In the genomic region with DNA sequence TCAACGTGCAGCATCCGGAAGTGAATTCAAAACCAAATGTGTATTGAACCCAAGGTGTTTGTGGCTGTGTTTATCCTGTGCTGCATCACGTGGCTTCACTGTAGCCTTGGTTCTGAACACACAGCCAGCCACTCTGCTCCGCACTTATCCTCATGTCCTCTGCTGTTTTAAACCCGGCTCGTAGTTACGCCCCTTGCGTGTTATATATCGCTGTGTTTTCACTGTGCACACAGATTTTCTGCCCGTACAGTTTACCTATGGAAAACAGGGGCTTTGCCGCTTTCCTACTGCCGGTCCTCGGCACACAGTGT, we compare ENCODE assay signal across 19 mouse cellular contexts. TPM values are rescaled to one million over a fixed set of nuclear protein-coding genes. Genes with fewer than 3 reads are reported as not detected.
A peak's percentile ranks its signal among the peaks of the same experiment; 100 is the strongest.
DNase-seq lines count a peak whose midpoint lies in the region; ATAC-seq and TF ChIP-seq lines count a peak whose summit lies in the region.
"Had no signal": no experiment of that assay in that cellular context is flagged by ENCODE, and none has a peak within 500 bp of the region (broad histone marks: within the 10 kb centered on the region; RNA-seq: fewer than 3 reads in every experiment).

No protein-coding gene starts in this region.

- no peak overlapping the region for H3K4me3 ChIP-seq in heart, embryonic 14.5 days (ENCODE audit: control insufficient read depth in 1 of 2, insufficient read depth in 1 of 2, low read depth in 1 of 2, low read length in 2 of 2)
- H3K4me3 ChIP-seq in lung, embryonic 15.5 days, result no peak overlapping the region
- no peak overlapping the region for H3K4me3 ChIP-seq in bone marrow macrophage, adult 2 months (ENCODE audit: insufficient read depth, low read length)
- H3K4me3 ChIP-seq: embryonic facial prominence, embryonic 12.5 days; forebrain, embryonic 15.5 days; limb, embryonic 15.5 days had no signal

- H3K27me3 ChIP-seq in heart, embryonic 14.5 days (ENCODE audit: control insufficient read depth, insufficient read depth, low read length), result no peaks in the 10 kb centered on the region
- H3K27me3 ChIP-seq in lung, embryonic 15.5 days, result no peaks in the 10 kb centered on the region
- H3K27me3 ChIP-seq: embryonic facial prominence, embryonic 12.5 days; forebrain, embryonic 15.5 days; limb, embryonic 15.5 days; Patski had no signal

- no peak for TF ChIP-seq POLR2A in bone marrow macrophage, adult 2 months (IDR thresholded peaks at IDR 0.05; ENCODE audit: borderline replicate concordance, low read depth, low read length)

- 0 out of 2 replicates have a peak, but pooled peaks cover 11% of the 10 kb centered on the region for H3K36me3 ChIP-seq in heart, embryonic 14.5 days (ENCODE audit: control insufficient read depth, insufficient read depth, low read length)
- H3K36me3 ChIP-seq in lung, embryonic 15.5 days, result no peaks in the 10 kb centered on the region
- H3K36me3 ChIP-seq: embryonic facial prominence, embryonic 12.5 days; forebrain, embryonic 15.5 days had no signal

- DNase-seq in heart, postnatal 4 days, result no peak
- DNase-seq in lung, postnatal 10 days, result no peak
- DNase-seq in embryo, embryonic 10 days (ENCODE audit: low spot score), result no peak
- DNase-seq: cerebellum, adult 18-20 months; kidney, adult 2 months; kidney, postnatal 36 days; layer of hippocampus, adult 9-11 months; thymus, postnatal 25 days had no signal

- H3K4me2 ChIP-seq in heart, embryonic 14.5 days (ENCODE audit: low read length), result peak overlapping the region; percentile 44
- H3K4me2 ChIP-seq in lung, embryonic 15.5 days, result 0 out of 2 replicates have a peak overlapping the region, but pooled peaks have one; percentile 7
- H3K4me2 ChIP-seq: embryonic facial prominence, embryonic 12.5 days; forebrain, embryonic 15.5 days; limb, embryonic 15.5 days had no signal

- WGBS in heart, embryonic 14.5 days, result 56% methylated on average over 13 of the region's 13 CpGs
- 49% methylated on average over 13 of the region's 13 CpGs for WGBS in lung, embryonic 15.5 days

- no peaks in the 10 kb centered on the region for H3K9me3 ChIP-seq in heart, embryonic 14.5 days (ENCODE audit: control insufficient read depth, low read length)
- H3K9me3 ChIP-seq in lung, embryonic 15.5 days, result no peaks in the 10 kb centered on the region
- H3K9me3 ChIP-seq: embryonic facial prominence, embryonic 12.5 days; forebrain, embryonic 15.5 days; limb, embryonic 15.5 days had no signal

- TF ChIP-seq CTCF in bone marrow macrophage, adult 2 months (IDR thresholded peaks at IDR 0.05; ENCODE audit: low read depth, low read length), result no peak

- peaks cover 6 to 20% of the 10 kb centered on the region in 2 experiments; a peak in 3 of 4 replicates for H3K4me1 ChIP-seq in heart, embryonic 14.5 days (ENCODE audit: control insufficient read depth in 2 of 2, insufficient read depth in 2 of 2, low read length in 2 of 2)
- no peaks in the 10 kb centered on the region for H3K4me1 ChIP-seq in lung, embryonic 15.5 days
- peaks cover 15% of the 10 kb centered on the region for H3K4me1 ChIP-seq in bone marrow macrophage, adult 2 months (ENCODE audit: control insufficient read depth, insufficient read depth, low read length)
- H3K4me1 ChIP-seq: embryonic facial prominence, embryonic 12.5 days; forebrain, embryonic 15.5 days; limb, embryonic 15.5 days had no signal

- no peak overlapping the region for H3K9ac ChIP-seq in heart, embryonic 14.5 days (ENCODE audit: low read length)
- H3K9ac ChIP-seq in lung, embryonic 15.5 days, result no peak overlapping the region
- H3K9ac ChIP-seq: embryonic facial prominence, embryonic 12.5 days; forebrain, embryonic 15.5 days; limb, embryonic 15.5 days had no signal

- H3K27ac ChIP-seq in heart, embryonic 14.5 days (replicated peaks in 1 of 2; ENCODE audit: control insufficient read depth in 1 of 2, insufficient read depth in 1 of 2, low read depth in 2 of 2, low read length in 2 of 2), result no peak overlapping the region
- no peak overlapping the region for H3K27ac ChIP-seq in lung, embryonic 15.5 days
- peak overlapping the region; percentile 8; the same call in 1 of the 2 replicates for H3K27ac ChIP-seq in bone marrow macrophage, adult 2 months (ENCODE audit: insufficient read depth, low read depth, low read length)
- H3K27ac ChIP-seq: embryonic facial prominence, embryonic 12.5 days; forebrain, embryonic 15.5 days; hindbrain, postnatal 0 days; limb, embryonic 15.5 days had no signal

- ATAC-seq in heart, embryonic 14.5 days (ENCODE audit: insufficient number of reproducible peaks, insufficient read depth, low FRiP score, low read depth), result no peak
- no peak for ATAC-seq in lung, embryonic 15.5 days (ENCODE audit: borderline replicate concordance, extremely low read depth, low FRiP score, low TSS enrichment)
- peak; percentile 81 for ATAC-seq in granulocyte monocyte progenitor cell, adult 5-6 weeks (replicated peaks; ENCODE audit: poor library complexity, severe bottlenecking)
- ATAC-seq: activated CD4-positive, CD25-positive, alpha-beta regulatory T cell, adult 4 months; forebrain, embryonic 15.5 days; hindbrain, postnatal 0 days; Patski had no signal

RNA-seq across cellular contexts. Expression of gene Ccdc126, which starts 12.9 kb away (rescaled TPM):
- 8.6 and 9.6 TPM in 2 replicates for polyA plus RNA-seq in heart, embryonic 14.5 days (2014; fragmentation: Nextera tagmentation; extraction: Ambion mirVana)
- 1 to 10 TPM; 4.4 to 4.9 TPM for total RNA-seq in heart, postnatal 4 days (2021)
- 12.2 and 13.4 TPM in 2 replicates for polyA plus RNA-seq in lung, embryonic 15.5 days (2015; fragmentation: Nextera tagmentation; extraction: Ambion mirVana)
- 6.4 and 7.0 TPM in 2 replicates for polyA plus RNA-seq in bone marrow macrophage, adult 2 months (2012; ENCODE audit: insufficient read depth, insufficient read length, missing spikeins)
- total RNA-seq in granulocyte monocyte progenitor cell, adult 5-6 weeks (2014; fragmentation: Nextera tagmentation), result 2.7 and 6.0 TPM in 2 replicates
- total RNA-seq in granulocyte monocyte progenitor cell, adult 5-6 weeks (2017), result 5.0 and 7.5 TPM in 2 replicates

RNA-seq across cellular contexts. Expression of gene Fam221a, which starts 35.5 kb away (rescaled TPM):
- 4.0 and 4.3 TPM in 2 replicates for polyA plus RNA-seq in heart, embryonic 14.5 days (2014; fragmentation: Nextera tagmentation; extraction: Ambion mirVana)
- total RNA-seq in heart, postnatal 4 days (2021), result 1 to 10 TPM; 2.3 to 2.7 TPM
- polyA plus RNA-seq in lung, embryonic 15.5 days (2015; fragmentation: Nextera tagmentation; extraction: Ambion mirVana), result 11.1 and 11.6 TPM in 2 replicates
- polyA plus RNA-seq in bone marrow macrophage, adult 2 months (2012; ENCODE audit: insufficient read depth, insufficient read length, missing spikeins), result 2.8 and 4.0 TPM in 2 replicates
- 9.7 and 20.1 TPM in 2 replicates for total RNA-seq in granulocyte monocyte progenitor cell, adult 5-6 weeks (2014; fragmentation: Nextera tagmentation)
- 2.7 and 4.2 TPM in 2 replicates for total RNA-seq in granulocyte monocyte progenitor cell, adult 5-6 weeks (2017)
- total RNA-seq: gastrocnemius, adult 18-20 months had no signal
